Mouse (Mus musculus) heart, adult 2 months (tissue): ENCODE measurements around the gene Actr3b. TPM values are rescaled to one million over a fixed set of nuclear protein-coding genes. Genes with fewer than 3 reads are reported as not detected.
"Not testable (repeated sequence)": the region's sequence is repeated elsewhere in the genome, so short reads cannot be mapped to it uniquely, and the experiment has no call there.

Experiments
- DNase-seq, 2 experiments: peaks; one replicate each; pipeline ENCODE4 v3.0.0; 2021
- H3K27ac ChIP-seq: fragments of 200-600 bp; 2 replicates; pipeline ENCODE4 v1.8.1; 2022
- H3K27me3 ChIP-seq: fragments of 200-500 bp; 2 replicates; pipeline ENCODE4 v1.6.1; 2012; ENCODE audit warnings: mild to moderate bottlenecking, low read length, inconsistent platforms, mixed read lengths; ENCODE audit not compliant: control insufficient read depth, insufficient read depth
- H3K36me3 ChIP-seq: fragments of 200-500 bp; 2 replicates; pipeline ENCODE4 v1.6.1; 2012; ENCODE audit warnings: low read length, inconsistent platforms; ENCODE audit not compliant: control insufficient read depth, insufficient read depth
- H3K4me1 ChIP-seq: fragments of 200-500 bp; 2 replicates; pipeline ENCODE4 v1.6.1; 2011; ENCODE audit warnings: low read length; ENCODE audit not compliant: control insufficient read depth, insufficient read depth
- H3K4me3 ChIP-seq: fragments of 200-600 bp; 2 replicates; pipeline ENCODE4 v1.8.1; 2022
- H3K79me2 ChIP-seq: fragments of 200-500 bp; replicated peaks from 2 replicates; pipeline ENCODE4 v1.6.1; 2012; ENCODE audit warnings: mild to moderate bottlenecking, inconsistent platforms, low read length, moderate library complexity, mixed read lengths; ENCODE audit not compliant: control insufficient read depth, insufficient read depth
- H3K9ac ChIP-seq: fragments of 200-500 bp; 2 replicates; pipeline ENCODE4 v1.6.1; 2012; ENCODE audit warnings: low read depth, mild to moderate bottlenecking, control low read depth, inconsistent platforms, low read length, mixed read lengths
- CTCF ChIP-seq: fragments of 200-600 bp; IDR thresholded peaks from 2 replicates; pipeline ENCODE4 v1.8.1; 2022; ENCODE audit warnings: antibody characterized with exemption, mild to moderate bottlenecking, moderate library complexity
- EP300 ChIP-seq: fragments of 200-500 bp; IDR thresholded peaks from 2 replicates; pipeline ENCODE4 v1.6.1; 2011; ENCODE audit warnings: low read depth, low read length, control low read depth; ENCODE audit not compliant: insufficient read depth
- POLR2A ChIP-seq: fragments of 200-500 bp; IDR thresholded peaks from 2 replicates; pipeline ENCODE4 v1.6.1; 2011; ENCODE audit warnings: mild to moderate bottlenecking, low read depth, low read length, control low read depth; ENCODE audit not compliant: insufficient read depth
- WGBS: fragments of 180-500 bp; shearing (Covaris S2); methylation state at CpG from one replicate; pipeline ENCODE4 v1.1.7; 2018; 5-methylcytosine and 5-hydroxymethylcytosine counted together
- intact Hi-C: fragments of 180-260 bp; cut with DNase I; formaldehyde crosslinking; loops from one replicate; pipeline ENCODE4 v1.15.1; 2025
- long read RNA-seq: library from polyadenylated mRNA; stranded (forward); transcript quantifications from one replicate; pipeline ENCODE4 v2.0.0, GENCODE M21; 2021
- polyA plus RNA-seq: library from polyadenylated mRNA; depleted of rRNA; stranded (reverse); fragments of >200 nt; gene quantifications from 2 replicates; pipeline ENCODE4 v1.2.3, GENCODE M21; 2012; rRNA removed
- total RNA-seq, 2 experiments: library from RNA; stranded (reverse); gene quantifications; 2 replicates each; pipeline ENCODE4 v1.2.3; 2021

Gene Actr3b
- 10 to 100 TPM; 33.7 to 46.8 TPM for total RNA-seq
- 28.3 and 28.5 TPM in 2 replicates for polyA plus RNA-seq
- long read RNA-seq, transcript Actr3b-201 (12 exons, 1,712 nt) = major isoform, 38 of 60 reads
- long read RNA-seq, transcript Actr3b-202 (11 exons, 2,031 nt) = minor isoform, 8 of 60 reads
- long read RNA-seq, partial matches to known transcripts = 0 of 60 reads
- long read RNA-seq, other reads (novel, unspliced or antisense) = 13 of 60 reads

DNA sequence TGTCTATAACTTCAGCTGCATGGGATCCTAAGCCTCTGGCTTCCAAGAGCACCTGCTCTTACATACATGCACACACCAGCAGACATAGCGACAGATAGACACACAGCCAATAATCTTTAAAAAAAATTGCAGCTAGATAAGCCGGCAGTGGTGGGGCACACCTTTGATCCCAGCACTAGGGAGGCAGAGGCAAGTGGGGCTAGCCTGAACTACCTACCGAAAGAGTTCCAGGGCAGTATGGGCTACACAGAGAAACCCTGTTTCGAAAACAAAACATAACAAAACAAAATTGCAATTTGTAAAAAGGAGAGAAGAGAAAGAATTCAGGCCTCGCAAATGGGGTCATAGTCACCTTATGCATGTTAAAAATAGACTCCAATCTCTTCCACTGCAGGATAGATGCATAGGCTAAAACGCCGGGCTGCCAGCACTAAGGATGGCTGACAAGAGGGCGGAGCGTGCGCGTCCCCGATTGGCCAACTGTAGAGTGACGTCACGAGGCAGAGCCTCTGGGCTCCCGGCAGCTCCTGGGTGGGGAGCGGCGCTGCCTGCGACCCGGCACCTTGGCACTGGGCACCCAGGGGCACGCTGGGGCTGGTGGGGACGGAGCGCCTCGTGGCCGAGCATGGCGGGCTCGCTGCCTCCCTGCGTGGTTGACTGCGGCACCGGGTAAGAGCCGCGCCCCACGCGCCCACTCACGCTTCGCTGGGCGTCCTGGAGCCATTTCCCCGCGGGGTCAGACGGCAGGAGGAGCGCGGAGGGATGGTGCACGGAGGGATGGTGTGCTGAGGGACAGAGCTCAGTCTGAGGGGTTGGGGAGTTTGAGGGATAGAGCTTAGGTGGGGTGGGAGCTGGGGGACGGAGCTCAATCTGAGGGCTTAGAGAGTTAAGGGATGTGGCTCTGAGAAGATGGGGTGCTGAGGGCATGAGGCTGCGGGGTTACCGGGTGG is at the start of gene Actr3b:
Gene Actr3b, plus strand, starts transcription at position 538 of the 950 bp plus-strand sequence.
- Histone ChIP-seq H3K9ac (peak within 1 kb of the TSS; percentile 68), H3K79me2 (no peaks in the 10 kb centered on the region), H3K27ac (peak within 1 kb of the TSS; percentile 86), H3K4me1 (peaks cover 8% of the 10 kb centered on the region), H3K4me3 (peak within 1 kb of the TSS; percentile 71), H3K36me3 (no peaks in the 10 kb centered on the region), H3K27me3 (no peaks in the 10 kb centered on the region)
- WGBS = 3% methylated on average over 45 of the region's 45 CpGs
- intact Hi-C loops = loop anchor here (5.0 kb wide), 1 partner anchor 43 kb away; no protein-coding TSS in a partner anchor
- TF ChIP-seq POLR2A (peak; percentile 67; the same call in 1 of the 2 replicates), CTCF (no peak)
- DNase-seq = peak; percentile 89 to 90

DNA sequence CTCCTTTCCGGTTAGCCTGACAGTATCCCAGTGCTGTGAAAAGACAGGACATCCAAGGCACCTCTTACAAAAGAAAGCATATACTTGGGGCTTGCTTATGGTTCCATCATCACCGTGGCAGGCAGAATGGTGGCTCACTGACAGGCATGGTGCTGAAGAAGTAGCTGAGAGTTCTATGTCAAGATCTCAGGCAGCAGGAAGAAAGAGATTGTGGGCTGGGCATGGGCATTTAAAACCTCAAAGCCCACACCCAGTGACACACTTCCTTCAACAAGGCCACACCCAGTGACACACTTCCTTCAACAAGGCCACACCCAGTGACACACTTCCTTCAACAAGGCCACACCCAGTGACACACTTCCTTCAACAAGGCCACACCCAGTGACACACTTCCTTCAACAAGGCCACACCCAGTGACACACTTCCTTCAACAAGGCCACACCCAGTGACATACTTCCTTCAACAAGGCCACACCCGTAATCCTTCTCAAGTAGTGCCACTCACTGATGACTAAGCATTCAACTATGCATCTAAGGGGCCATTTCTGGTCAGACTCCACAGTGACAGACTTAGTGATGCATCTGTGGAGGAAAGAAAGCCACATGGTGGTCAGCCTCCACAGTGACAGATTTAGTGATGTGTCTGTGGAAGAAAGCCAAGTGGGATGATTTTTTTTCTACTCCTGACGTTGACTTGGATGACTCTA is 46.6 kb upstream of the Actr3b start:
- H3K27ac ChIP-seq, H3K36me3 ChIP-seq, intact Hi-C loops, H3K27me3 ChIP-seq, H3K4me1 ChIP-seq, H3K4me3 ChIP-seq, H3K9ac ChIP-seq, DNase-seq, H3K79me2 ChIP-seq: not testable (repeated sequence)
- 92% methylated on average over 4 of the region's 4 CpGs for WGBS

DNA sequence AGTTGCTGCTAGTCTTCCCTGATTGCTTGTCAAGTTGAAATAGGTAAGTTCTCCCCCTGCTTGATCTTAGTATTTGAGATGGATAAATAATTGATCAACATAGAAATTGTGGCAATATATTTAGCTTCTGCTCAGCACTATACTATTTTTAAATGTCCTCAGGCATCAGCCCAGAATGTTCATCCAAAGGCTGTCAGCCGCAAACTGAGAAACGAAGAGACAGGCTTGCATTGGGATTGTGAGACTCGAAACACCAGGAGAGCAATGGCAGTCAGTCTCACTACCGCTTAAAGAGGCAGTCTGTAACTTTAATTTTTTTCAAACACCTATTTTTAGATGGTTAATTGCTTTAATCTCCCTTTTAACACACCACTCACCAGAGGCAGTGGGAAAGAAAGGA is 40.4 kb upstream of the Actr3b start:
- Histone ChIP-seq H3K27ac (peak overlapping the region; percentile 58), H3K36me3 (no peaks in the 10 kb centered on the region), H3K4me3 (no peak overlapping the region), H3K9ac (no peak overlapping the region), H3K79me2 (no peaks in the 10 kb centered on the region), H3K4me1 (peaks cover 1% of the 10 kb centered on the region; the same call in 1 of the 2 replicates), H3K27me3 (no peaks in the 10 kb centered on the region)
- intact Hi-C loops = no loop called here
- no peak for DNase-seq
- TF ChIP-seq POLR2A (no peak), EP300 (no peak), CTCF (no peak)
- WGBS = 65% methylated on average over 4 of the region's 4 CpGs

DNA sequence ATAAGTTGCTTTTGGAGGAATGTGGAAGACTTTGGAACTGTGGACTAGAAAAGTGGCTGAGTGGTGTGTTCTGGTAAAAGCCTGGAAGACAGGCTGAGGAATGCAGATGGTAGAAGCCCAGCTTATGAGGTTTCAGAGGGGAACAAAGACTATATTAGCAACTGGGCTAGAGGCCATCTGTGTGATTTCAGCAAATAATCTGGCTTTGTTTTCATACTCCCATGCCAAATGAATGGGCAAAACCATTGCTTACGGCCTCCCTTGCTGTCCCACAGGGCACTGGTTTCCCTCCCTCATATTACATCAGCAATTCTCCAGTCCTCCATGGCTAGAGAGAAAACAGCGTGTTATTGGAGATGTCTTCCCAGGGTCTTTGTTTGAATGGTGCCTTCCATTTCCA is 36.8 kb upstream of the Actr3b start:
- Histone ChIP-seq H3K79me2 (no peaks in the 10 kb centered on the region), H3K27me3 (no peaks in the 10 kb centered on the region), H3K4me1 (peaks cover 1% of the 10 kb centered on the region; the same call in 1 of the 2 replicates), H3K27ac (no peak overlapping the region), H3K36me3 (no peaks in the 10 kb centered on the region), H3K4me3 (no peak overlapping the region), H3K9ac (no peak overlapping the region)
- 64% methylated on average over 2 of the region's 2 CpGs for WGBS
- intact Hi-C loops = no loop called here
- DNase-seq = no peak
- no peak for TF ChIP-seq CTCF
- TF ChIP-seq POLR2A = no peak
- TF ChIP-seq EP300 = no peak

DNA sequence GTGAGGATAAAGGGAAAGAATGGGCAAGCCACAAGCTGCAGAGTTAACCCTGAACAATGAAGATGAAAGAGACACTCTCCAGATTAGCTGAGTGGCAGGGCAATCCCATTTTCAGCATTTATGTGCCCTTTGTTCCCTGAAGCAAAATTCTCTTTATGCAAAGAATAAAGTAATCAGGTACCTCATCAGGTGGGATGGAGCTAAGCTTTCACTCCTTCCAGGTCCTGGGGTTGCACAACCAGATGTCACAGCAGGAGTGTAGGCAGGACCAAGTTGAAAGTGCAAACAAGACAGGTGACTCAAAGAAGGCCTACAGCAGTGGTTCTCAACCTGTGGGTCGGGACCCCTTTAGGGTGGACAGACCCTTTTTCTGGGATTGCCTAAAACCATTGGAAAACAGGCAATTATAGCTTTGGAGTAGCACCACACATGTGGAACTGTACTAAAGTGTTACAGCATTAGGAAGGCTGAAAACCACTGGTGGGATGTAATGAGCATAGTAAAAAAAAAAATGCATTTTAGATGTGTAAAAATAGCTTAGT is 35.6 kb upstream of the Actr3b start:
- DNase-seq = no peak
- WGBS = 24% methylated on average over 1 of the region's 1 CpGs
- H3K4me1 ChIP-seq = peaks cover 1% of the 10 kb centered on the region; the same call in 1 of the 2 replicates

More for the DNA sequence above, 35.6 kb upstream of the Actr3b start:
- Histone ChIP-seq H3K27ac (no peak overlapping the region), H3K79me2 (no peaks in the 10 kb centered on the region), H3K27me3 (no peaks in the 10 kb centered on the region), H3K36me3 (no peaks in the 10 kb centered on the region), H3K9ac (no peak overlapping the region), H3K4me3 (no peak overlapping the region)
- intact Hi-C loops = no loop called here
- no peak for TF ChIP-seq EP300
- no peak for TF ChIP-seq POLR2A
- no peak for TF ChIP-seq CTCF
